Mouse (Mus musculus): Measurements from ENCODE around the gene Rasgef1c.

DNA sequence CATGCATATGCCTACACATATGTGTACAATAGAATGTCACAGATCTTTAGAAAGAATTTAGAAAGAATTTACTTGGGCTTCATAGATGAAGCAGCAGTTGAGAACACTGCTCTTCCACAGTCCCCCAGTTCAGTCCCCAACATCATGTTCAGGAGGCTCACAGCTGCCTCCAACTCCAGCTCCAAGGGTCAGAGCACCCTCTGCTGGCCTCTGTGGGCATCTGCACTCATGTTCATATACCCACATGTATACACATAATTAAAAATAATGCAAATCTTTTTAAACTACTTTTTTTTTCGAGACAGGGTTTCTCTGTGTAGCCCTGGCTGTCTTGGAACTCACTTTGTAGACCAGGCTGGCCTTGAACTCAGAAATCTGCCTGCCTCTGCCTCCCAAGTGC lies 73.0 kb downstream of the Rasgef1c start:
- no peak for TF ChIP-seq CTCF (IDR thresholded peaks at IDR 0.05; ENCODE audit: control insufficient read depth, insufficient read depth, insufficient read length)
- no peak for TF ChIP-seq MAX (IDR thresholded peaks at IDR 0.05)
- TF ChIP-seq CEBPB (IDR thresholded peaks at IDR 0.05; ENCODE audit: low read depth): no peak

Data from C2C12 (cell line).